9 mouse cellular contexts compared by ENCODE assay signal in the genomic region with DNA sequence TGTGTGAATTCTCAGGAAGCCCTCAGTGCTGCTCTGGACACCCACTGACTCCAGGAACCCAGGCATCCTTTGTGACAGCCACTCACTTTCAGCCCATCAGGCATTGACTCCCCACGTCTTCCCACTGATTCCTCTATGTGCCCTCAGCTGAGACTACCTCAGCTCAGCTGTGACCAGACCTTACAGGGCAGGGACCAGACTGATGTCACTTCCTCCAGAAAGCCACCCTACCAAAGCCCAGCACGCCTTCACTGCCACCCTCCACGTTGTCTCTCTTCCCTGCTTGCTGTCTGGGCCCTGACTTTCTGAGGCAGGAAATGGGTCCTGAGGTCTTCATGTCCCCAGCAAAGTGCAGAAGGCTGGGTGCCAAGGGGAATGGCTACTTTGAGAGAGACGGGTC. TPM values are rescaled to one million over a fixed set of nuclear protein-coding genes. Genes with fewer than 3 reads are reported as not detected.
A peak's percentile ranks its signal among the peaks of the same experiment; 100 is the strongest.
DNase-seq lines count a peak whose midpoint lies in the region; ATAC-seq and TF ChIP-seq lines count a peak whose summit lies in the region.
"Had no signal": no experiment of that assay in that cellular context is flagged by ENCODE, and none has a peak within 500 bp of the region (broad histone marks: within the 10 kb centered on the region; RNA-seq: fewer than 3 reads in every experiment).

No protein-coding gene starts in this region.

- H3K79me2 ChIP-seq in heart, adult 2 months (replicated peaks; ENCODE audit: control insufficient read depth, insufficient read depth, low read length) = no peaks in the 10 kb centered on the region

- DNase-seq in heart, adult 2 months = no peak
- DNase-seq in heart, postnatal 25 days (ENCODE audit: low spot score) = no peak
- DNase-seq in lung, postnatal 4 days = peak; percentile 15 to 28
- DNase-seq in lung, postnatal 25 days (ENCODE audit: low spot score) = no peak
- DNase-seq in induced T-regulatory cell, adult 2 months (ENCODE audit: low read depth) = peak; percentile 3
- no peak for DNase-seq in adrenal gland, adult 2 months
- no peak for DNase-seq in left cerebral cortex, adult 18-20 months (ENCODE audit: low spot score in 2 of 2)
- DNase-seq: thymus, postnatal 25 days had no signal

- no peak for TF ChIP-seq POLR2A in heart, adult 2 months (IDR thresholded peaks at IDR 0.05; ENCODE audit: insufficient read depth, low read depth, low read length)

- 42% methylated on average over 4 of the region's 4 CpGs for WGBS in heart, adult 2 months
- 63% methylated on average over 4 of the region's 4 CpGs for WGBS in stomach, embryonic 14.5 days

- peaks cover 19% of the 10 kb centered on the region for H3K4me1 ChIP-seq in heart, adult 2 months (ENCODE audit: control insufficient read depth, insufficient read depth, low read length)
- peaks cover 17% of the 10 kb centered on the region; the same call in 1 of the 2 replicates for H3K4me1 ChIP-seq in stomach, embryonic 14.5 days (ENCODE audit: control insufficient read depth, insufficient read depth, low read length)

- no peak for TF ChIP-seq EP300 in heart, adult 2 months (IDR thresholded peaks at IDR 0.05; ENCODE audit: insufficient read depth, low read depth, low read length)

- peak overlapping the region; percentile 64 for H3K27ac ChIP-seq in heart, adult 2 months
- peak overlapping the region; percentile 73 for H3K27ac ChIP-seq in stomach, embryonic 14.5 days (ENCODE audit: low read length)

- no peak for ATAC-seq in stomach, embryonic 14.5 days (ENCODE audit: insufficient number of reproducible peaks, insufficient read depth, low FRiP score, low read depth)

- peaks cover 8% of the 10 kb centered on the region; the same call in 1 of the 2 replicates for H3K36me3 ChIP-seq in heart, adult 2 months (ENCODE audit: control insufficient read depth, insufficient read depth, low read length)
- H3K36me3 ChIP-seq in stomach, embryonic 14.5 days (ENCODE audit: control insufficient read depth, insufficient read depth, low read length) = no peaks in the 10 kb centered on the region

- no peak overlapping the region for H3K4me3 ChIP-seq in heart, adult 2 months
- no peak overlapping the region for H3K4me3 ChIP-seq in stomach, embryonic 14.5 days (ENCODE audit: low read depth, low read length)

- intact Hi-C loops in heart, adult 2 months (cut with DNase I) = no loop called here
- intact Hi-C loops in heart, postnatal 25 days (cut with DNase I) = loop anchor here (2.0 kb wide), 1 partner anchor 14 kb away; no protein-coding TSS in a partner anchor

- TF ChIP-seq CTCF in heart, adult 2 months (IDR thresholded peaks at IDR 0.05) = no peak

- no peak overlapping the region for H3K9ac ChIP-seq in heart, adult 2 months (ENCODE audit: low read depth, low read length)
- H3K9ac ChIP-seq in stomach, embryonic 14.5 days (replicated peaks; ENCODE audit: low read depth, low read length) = no peak overlapping the region

- H3K4me2 ChIP-seq in stomach, embryonic 14.5 days (replicated peaks; ENCODE audit: low read depth, low read length) = no peak overlapping the region

- no peaks in the 10 kb centered on the region for H3K27me3 ChIP-seq in heart, adult 2 months (ENCODE audit: control insufficient read depth, insufficient read depth, low read length)
- no peaks in the 10 kb centered on the region for H3K27me3 ChIP-seq in stomach, embryonic 14.5 days (ENCODE audit: control insufficient read depth, insufficient read depth, low read length)

- H3K9me3 ChIP-seq in stomach, embryonic 14.5 days (ENCODE audit: control insufficient read depth, low read depth, low read length) = no peaks in the 10 kb centered on the region

RNA-seq across cellular contexts. Expression of a gene that starts 6.5 kb away (rescaled TPM):
- 1 to 10 TPM; 5.9 to 7.1 TPM for total RNA-seq in heart, adult 2 months (2021)
- polyA plus RNA-seq in heart, adult 2 months (2012; rRNA removed) = 11.4 and 13.5 TPM in 2 replicates
- total RNA-seq in heart, postnatal 25 days (2021) = 1 to 10 TPM; 7.5 to 8.7 TPM
- polyA plus RNA-seq in stomach, embryonic 14.5 days (2014; fragmentation: Nextera tagmentation; extraction: Ambion mirVana) = 8.9 and 11.0 TPM in 2 replicates
- 1 to 10 TPM; 1.8 to 2.0 TPM for total RNA-seq in adrenal gland, adult 2 months (2021)
- 1.9 and 4.6 TPM in 2 replicates for polyA plus RNA-seq in adrenal gland, adult 2 months (2012; rRNA removed)
- total RNA-seq in left cerebral cortex, adult 18-20 months (2021) = 1 to 10 TPM in 1 of 2 experiments, under 1 TPM in 1; 0.87 to 1.5 TPM

Comparison
In these comparisons a context has a peak if more than half of its experiments do, and no peak if none do; other contexts are left out.
1. DNase-seq: peak in lung, postnatal 4 days (2 of 2) and induced T-regulatory cell, adult 2 months (single experiment); none in heart, adult 2 months (0 of 2), heart, postnatal 25 days (single experiment), lung, postnatal 25 days (single experiment), adrenal gland, adult 2 months (single experiment) and left cerebral cortex, adult 18-20 months (0 of 2).